Mouse (Mus musculus): ENCODE data around the gene F2rl2. TPM values are rescaled to one million over a fixed set of nuclear protein-coding genes. Genes with fewer than 3 reads are reported as not detected.

F2rl2 gene
- 1.1 and 1.7 TPM in 2 replicates for polyA plus RNA-seq (2016; fragmentation: Nextera tagmentation; extraction: Ambion mirVana)

GRCm38 (mm10) chr13:95696654-95697163 is at the start of gene F2rl2:
F2rl2 (plus strand) TSS chr13:95696853.
- no peak within 1 kb of the TSS for H3K4me2 ChIP-seq (replicated peaks)
- WGBS = 59% methylated on average over 4 of the region's 4 CpGs
- no peaks in the 10 kb centered on the region for H3K4me1 ChIP-seq
- no peak within 1 kb of the TSS for H3K4me3 ChIP-seq
- no peak within 1 kb of the TSS for H3K27ac ChIP-seq
- H3K9ac ChIP-seq = no peak within 1 kb of the TSS
- H3K9me3 ChIP-seq = no peaks in the 10 kb centered on the region
- ATAC-seq (ENCODE audit: low FRiP score, low read depth) = no peak
- H3K36me3 ChIP-seq = no peaks in the 10 kb centered on the region
- no peaks in the 10 kb centered on the region for H3K27me3 ChIP-seq (replicated peaks)

DNA sequence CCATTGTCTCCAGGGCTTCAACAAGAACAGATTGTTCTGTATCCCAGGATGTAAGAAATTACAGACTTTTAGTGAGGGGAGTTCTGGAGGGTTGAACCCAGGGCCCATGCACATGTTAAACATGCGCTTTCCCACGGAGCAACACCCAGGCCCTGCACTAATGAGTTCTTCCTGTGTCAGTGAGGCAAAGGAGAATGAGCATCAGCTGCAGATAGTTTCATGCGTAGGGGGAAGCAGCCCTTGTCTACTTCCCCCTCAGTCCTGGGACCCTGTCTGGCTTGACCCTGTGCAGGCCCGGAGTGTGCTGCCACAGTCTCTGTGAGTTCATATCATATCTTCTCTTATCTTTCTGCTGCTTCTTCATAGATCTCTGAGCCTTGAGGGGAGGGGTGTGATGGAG is 49.4 kb upstream of the F2rl2 start:
- no peak overlapping the region for H3K4me2 ChIP-seq (replicated peaks)
- H3K27me3 ChIP-seq (replicated peaks) = no peaks in the 10 kb centered on the region
- H3K27ac ChIP-seq = no peak overlapping the region
- no peak overlapping the region for H3K9ac ChIP-seq
- H3K9me3 ChIP-seq = no peaks in the 10 kb centered on the region
- ATAC-seq (ENCODE audit: low FRiP score, low read depth) = no peak
- whole genome bisulfite sequencing = 50% methylated on average over 4 of the region's 4 CpGs
- no peak overlapping the region for H3K4me3 ChIP-seq
- H3K36me3 ChIP-seq = no peaks in the 10 kb centered on the region
- H3K4me1 ChIP-seq = peaks cover 3% of the 10 kb centered on the region; the same call in 1 of the 2 replicates

- H3K4me2 ChIP-seq (replicated peaks) = no peak overlapping the region
- ATAC-seq (ENCODE audit: low FRiP score, low read depth) = no peak
- H3K4me1 ChIP-seq = peaks cover 7% of the 10 kb centered on the region
- H3K4me3 ChIP-seq = no peak overlapping the region
- H3K27me3 ChIP-seq (replicated peaks) = no peaks in the 10 kb centered on the region
- no peak overlapping the region for H3K27ac ChIP-seq
- H3K9me3 ChIP-seq = no peaks in the 10 kb centered on the region
- 93% methylated on average over 3 of the region's 3 CpGs for WGBS
- no peaks in the 10 kb centered on the region for H3K36me3 ChIP-seq
- no peak overlapping the region for H3K9ac ChIP-seq
These were observed 46.7 kb upstream of the F2rl2 start for GRCm38 (mm10) chr13:95649941-95650340.

DNA sequence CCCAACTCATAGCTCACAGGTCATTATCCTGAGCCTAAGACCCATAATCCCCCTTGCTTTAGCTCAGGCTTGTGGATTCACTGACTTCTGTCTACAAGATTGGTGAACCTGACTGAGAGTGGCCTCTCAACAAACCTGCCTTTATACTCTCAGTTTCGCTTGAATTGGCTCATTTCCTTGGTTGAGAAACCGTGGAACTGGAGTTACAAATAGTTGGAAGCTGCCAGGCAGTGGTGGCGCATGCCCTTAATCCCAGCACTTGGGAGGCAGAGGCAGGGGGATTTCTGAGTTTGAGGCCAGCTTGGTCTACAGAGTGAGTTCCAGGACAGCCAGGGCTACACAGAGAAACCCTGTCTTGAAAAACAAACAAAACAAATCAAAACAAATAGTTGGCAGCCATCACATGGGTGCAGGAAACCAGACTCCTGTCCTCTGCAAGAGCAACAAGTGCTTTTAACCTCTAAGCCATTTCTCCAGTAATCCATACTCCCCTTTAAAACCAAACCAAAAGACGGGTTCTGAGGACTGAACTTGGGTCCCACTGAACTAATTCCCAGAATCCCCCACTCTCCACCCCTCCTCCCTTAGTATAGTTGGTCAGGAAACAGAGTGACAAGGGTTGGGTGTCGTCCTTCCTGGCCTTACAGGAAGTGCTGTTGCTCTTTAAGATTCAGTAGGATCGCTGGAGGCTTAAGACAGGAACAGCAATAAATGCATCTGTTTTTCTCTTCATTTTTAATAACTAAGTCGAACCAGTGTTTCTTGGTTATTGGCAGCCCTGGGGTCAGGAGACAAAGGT is 44.6 kb upstream of the F2rl2 start:
- H3K27ac ChIP-seq = no peak overlapping the region
- ATAC-seq (ENCODE audit: low FRiP score, low read depth) = no peak
- WGBS = 87% methylated on average over 7 of the region's 7 CpGs
- no peaks in the 10 kb centered on the region for H3K9me3 ChIP-seq
- no peaks in the 10 kb centered on the region for H3K36me3 ChIP-seq
- no peak overlapping the region for H3K4me2 ChIP-seq (replicated peaks)
- H3K9ac ChIP-seq = no peak overlapping the region
- H3K27me3 ChIP-seq (replicated peaks) = no peaks in the 10 kb centered on the region
- H3K4me3 ChIP-seq = no peak overlapping the region
- H3K4me1 ChIP-seq = peaks cover 12% of the 10 kb centered on the region

GRCm38 (mm10) chr13:95653696-95654095 is 43.0 kb upstream of the F2rl2 start:
- Histone ChIP-seq H3K9ac (no peak overlapping the region), H3K27ac (no peak overlapping the region), H3K36me3 (no peaks in the 10 kb centered on the region), H3K4me2 (replicated peaks) (no peak overlapping the region), H3K9me3 (no peaks in the 10 kb centered on the region), H3K4me3 (no peak overlapping the region), H3K27me3 (replicated peaks) (no peaks in the 10 kb centered on the region), H3K4me1 (peaks cover 9% of the 10 kb centered on the region; the same call in 1 of the 2 replicates)
- ATAC-seq (ENCODE audit: low FRiP score, low read depth) = no peak
- 87% methylated on average over 4 of the region's 4 CpGs for WGBS

DNA sequence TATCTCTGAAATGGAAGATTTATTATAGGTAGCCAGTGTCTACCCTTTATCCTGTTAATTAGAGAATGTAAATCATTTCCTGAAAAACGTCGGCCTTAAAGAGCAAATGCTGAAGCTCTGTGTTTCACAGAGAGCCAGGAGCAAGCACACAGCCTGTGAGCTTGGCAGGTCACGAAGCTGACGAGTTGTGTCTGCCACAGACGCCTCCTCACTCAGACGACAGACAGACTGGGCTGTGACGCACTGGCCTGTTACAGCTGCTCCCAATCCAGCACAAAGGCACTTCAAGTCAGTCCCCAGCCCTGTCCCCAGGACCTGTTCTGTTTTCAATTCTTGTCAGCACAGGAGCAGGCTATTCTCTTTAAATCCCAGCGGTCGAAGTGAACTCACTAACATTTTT is 41.4 kb upstream of the F2rl2 start:
- ATAC-seq (ENCODE audit: low FRiP score, low read depth) = peak; percentile 87
- H3K4me3 ChIP-seq = no peak overlapping the region
- peak overlapping the region; percentile 17 for H3K4me2 ChIP-seq (replicated peaks)
- H3K36me3 ChIP-seq = 0 out of 2 replicates have a peak, but pooled peaks cover 3% of the 10 kb centered on the region
- peak overlapping the region; percentile 57; the same call in 1 of the 2 replicates for H3K27ac ChIP-seq
- H3K9me3 ChIP-seq = no peaks in the 10 kb centered on the region
- 17% methylated on average over 9 of the region's 9 CpGs for WGBS
- no peak overlapping the region for H3K9ac ChIP-seq
- peaks cover 9% of the 10 kb centered on the region; the same call in 1 of the 2 replicates for H3K4me1 ChIP-seq
- H3K27me3 ChIP-seq (replicated peaks) = no peaks in the 10 kb centered on the region

DNA sequence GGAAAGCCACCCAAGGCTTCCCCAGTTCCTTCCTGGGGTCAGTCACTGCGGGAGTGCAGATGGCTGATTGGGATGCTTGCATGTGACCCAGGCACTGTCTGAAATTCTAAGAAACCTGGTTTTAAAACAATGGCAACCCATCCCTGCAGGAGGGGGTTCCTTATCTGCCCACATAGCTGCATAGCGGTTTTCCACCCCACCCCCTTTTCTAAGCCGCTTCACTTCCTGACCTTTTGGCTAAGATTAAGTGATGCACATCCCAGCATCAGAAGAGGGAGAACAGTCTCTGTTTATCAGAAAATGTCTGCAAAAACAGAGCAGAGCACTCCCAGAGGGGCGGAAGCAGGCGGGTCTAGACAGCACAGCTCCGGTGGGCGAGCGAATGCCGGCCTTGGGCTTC is 39.5 kb upstream of the F2rl2 start:
- WGBS = 77% methylated on average over 9 of the region's 9 CpGs
- Histone ChIP-seq H3K4me3 (no peak overlapping the region), H3K4me1 (peaks cover 9% of the 10 kb centered on the region; the same call in 1 of the 2 replicates), H3K27me3 (replicated peaks) (no peaks in the 10 kb centered on the region), H3K27ac (no peak overlapping the region), H3K9me3 (no peaks in the 10 kb centered on the region), H3K4me2 (replicated peaks) (no peak overlapping the region), H3K9ac (no peak overlapping the region), H3K36me3 (0 out of 2 replicates have a peak, but pooled peaks cover 3% of the 10 kb centered on the region)
- no peak for ATAC-seq (ENCODE audit: low FRiP score, low read depth)

DNA sequence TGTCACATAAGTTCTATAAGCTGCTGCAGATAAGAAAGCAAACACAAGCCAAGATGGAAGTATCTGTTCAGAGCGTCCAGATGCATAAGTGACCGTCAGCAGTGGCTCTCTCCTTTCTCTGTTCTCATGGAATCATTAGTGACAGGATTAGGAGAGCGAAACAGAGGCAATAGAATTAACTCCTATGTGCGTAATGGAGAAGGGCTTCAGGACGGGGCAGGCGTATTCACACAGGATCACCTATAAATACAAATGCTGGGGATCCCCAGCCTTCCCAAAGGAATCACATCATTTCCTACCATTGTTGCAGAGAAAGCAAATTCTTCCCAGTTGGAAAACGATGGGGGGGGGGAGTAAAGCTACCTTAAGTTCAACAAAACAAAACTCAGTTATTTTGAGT is 37.2 kb upstream of the F2rl2 start:
- Histone ChIP-seq H3K4me3 (no peak overlapping the region), H3K36me3 (peaks cover 3% of the 10 kb centered on the region; the same call in 1 of the 2 replicates), H3K27ac (no peak overlapping the region), H3K27me3 (replicated peaks) (no peaks in the 10 kb centered on the region), H3K9me3 (no peaks in the 10 kb centered on the region), H3K4me2 (replicated peaks) (no peak overlapping the region), H3K4me1 (peaks cover 9% of the 10 kb centered on the region; the same call in 1 of the 2 replicates), H3K9ac (no peak overlapping the region)
- ATAC-seq (ENCODE audit: low FRiP score, low read depth) = no peak
- WGBS = 90% methylated on average over 7 of the region's 7 CpGs

DNA sequence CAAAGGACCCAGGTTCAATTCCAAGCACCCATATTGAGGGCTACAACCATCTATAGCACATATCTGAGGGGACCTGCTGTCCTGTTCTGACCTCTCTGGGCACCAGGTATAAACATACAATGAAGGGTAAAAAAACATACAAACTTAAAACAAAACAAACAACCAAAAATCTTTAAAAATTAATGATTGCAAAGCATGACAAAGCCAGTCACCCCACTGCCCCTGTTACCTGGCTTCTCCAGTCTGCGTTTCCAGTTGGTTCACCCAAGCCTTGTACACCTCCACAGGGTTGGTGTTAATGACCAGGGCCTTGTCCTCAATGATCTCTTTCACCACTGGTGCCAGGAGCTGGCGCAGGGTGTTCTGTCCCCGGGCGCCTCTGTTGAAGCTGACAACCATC is 32.8 kb upstream of the F2rl2 start:
- Histone ChIP-seq H3K36me3 (peaks cover 10% of the 10 kb centered on the region; the same call in 1 of the 2 replicates), H3K4me3 (no peak overlapping the region), H3K4me2 (replicated peaks) (no peak overlapping the region), H3K9ac (no peak overlapping the region), H3K4me1 (no peaks in the 10 kb centered on the region), H3K27me3 (replicated peaks) (no peaks in the 10 kb centered on the region), H3K27ac (no peak overlapping the region), H3K9me3 (no peaks in the 10 kb centered on the region)
- 92% methylated on average over 4 of the region's 4 CpGs for WGBS
- ATAC-seq (ENCODE audit: low FRiP score, low read depth) = no peak

GRCm38 (mm10) chr13:95665644-95666356 is 30.9 kb upstream of the F2rl2 start:
- Histone ChIP-seq H3K4me1 (no peaks in the 10 kb centered on the region), H3K36me3 (peaks cover 15% of the 10 kb centered on the region), H3K9me3 (no peaks in the 10 kb centered on the region), H3K27ac (no peak overlapping the region), H3K4me3 (no peak overlapping the region), H3K9ac (no peak overlapping the region), H3K4me2 (replicated peaks) (no peak overlapping the region), H3K27me3 (replicated peaks) (no peaks in the 10 kb centered on the region)
- 86% methylated on average over 13 of the region's 13 CpGs for WGBS
- no peak for ATAC-seq (ENCODE audit: low FRiP score, low read depth)

GRCm38 (mm10) chr13:95667260-95667659 is 29.4 kb upstream of the F2rl2 start:
- H3K9ac ChIP-seq = no peak overlapping the region
- peaks cover 15% of the 10 kb centered on the region for H3K36me3 ChIP-seq
- H3K27ac ChIP-seq = no peak overlapping the region
- WGBS = 30% methylated on average over 7 of the region's 7 CpGs
- no peaks in the 10 kb centered on the region for H3K27me3 ChIP-seq (replicated peaks)
- no peaks in the 10 kb centered on the region for H3K4me1 ChIP-seq
- H3K9me3 ChIP-seq = no peaks in the 10 kb centered on the region
- no peak overlapping the region for H3K4me2 ChIP-seq (replicated peaks)
- ATAC-seq (ENCODE audit: low FRiP score, low read depth) = no peak
- H3K4me3 ChIP-seq = no peak overlapping the region

DNA sequence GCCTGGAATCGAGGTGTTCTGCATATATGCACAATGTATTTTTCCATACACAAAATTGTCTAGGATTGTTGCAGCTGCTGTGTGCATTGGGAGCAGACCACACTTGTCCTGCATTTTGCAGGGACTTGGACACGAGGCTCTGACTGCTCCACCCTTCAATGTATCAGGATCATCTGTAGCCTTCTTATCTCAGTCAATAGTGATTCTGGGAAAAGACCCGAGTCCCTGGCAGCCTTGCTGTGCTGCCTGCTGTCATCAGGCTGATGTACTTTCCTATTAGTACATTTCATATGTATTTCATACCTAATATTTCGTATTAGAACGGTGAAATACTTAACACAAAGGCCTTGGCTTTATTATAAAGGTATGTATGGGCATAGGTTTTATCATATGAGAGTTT is 26.1 kb upstream of the F2rl2 start:
- Histone ChIP-seq H3K9me3 (no peaks in the 10 kb centered on the region), H3K27me3 (replicated peaks) (no peaks in the 10 kb centered on the region), H3K27ac (no peak overlapping the region), H3K36me3 (peaks cover 12% of the 10 kb centered on the region), H3K4me3 (no peak overlapping the region), H3K4me2 (replicated peaks) (no peak overlapping the region), H3K4me1 (no peaks in the 10 kb centered on the region), H3K9ac (no peak overlapping the region)
- ATAC-seq (ENCODE audit: low FRiP score, low read depth) = no peak
- WGBS = 97% methylated on average over 5 of the region's 5 CpGs
